Mouse (Mus musculus): ENCODE data around the gene Hcfc1r1.

DNA sequence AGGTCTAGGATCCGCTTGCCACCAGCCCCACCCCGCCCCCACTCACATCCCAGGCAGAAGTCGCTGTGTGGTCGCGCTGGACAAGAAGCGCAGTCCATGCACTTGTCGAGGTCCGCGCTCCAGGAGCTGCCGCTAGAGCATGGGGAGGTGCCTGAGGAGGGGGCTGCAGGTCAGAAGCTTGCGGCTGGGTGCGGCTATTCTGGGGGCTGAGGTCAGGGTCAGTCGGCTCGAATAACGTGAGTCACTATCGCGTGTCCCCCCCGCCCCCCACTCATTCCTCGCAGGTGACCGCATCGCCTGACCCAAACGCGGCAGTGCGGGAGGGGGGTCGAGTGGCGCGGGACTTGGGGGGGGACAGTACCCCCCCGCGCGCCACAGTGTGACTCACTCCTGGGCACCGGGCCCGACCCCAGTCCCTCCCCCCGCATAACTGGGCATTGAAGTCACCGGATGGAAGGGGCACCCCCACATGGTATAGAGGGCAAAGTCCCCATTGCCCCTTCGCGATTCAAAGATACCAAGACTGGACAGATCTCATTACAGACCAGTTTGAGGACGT lies 3.2 kb downstream of the Hcfc1r1 start:
- no peak for TF ChIP-seq EP300 (IDR thresholded peaks at IDR 0.05; ENCODE audit: insufficient read depth, low read depth, low read length)
- TF ChIP-seq CTCF (IDR thresholded peaks at IDR 0.05; ENCODE audit: low read depth, low read length) = no peak
